Mouse (Mus musculus): ENCODE measurements around the gene Zfp354a. TPM values are rescaled to one million over a fixed set of nuclear protein-coding genes. Genes with fewer than 3 reads are reported as not detected.

Zfp354a gene
- polyA plus RNA-seq, 1 experiment: not detected

GRCm38 (mm10) chr11:51051678-51052077, 7.4 kb upstream of the Zfp354a start:
- Histone ChIP-seq H3K9me3 (ENCODE audit: control insufficient read depth, low read length) (no peaks in the 10 kb centered on the region), H3K27me3 (ENCODE audit: control insufficient read depth) (no peaks in the 10 kb centered on the region), H3K4me1 (ENCODE audit: control insufficient read depth) (no peaks in the 10 kb centered on the region), H3K4me3 (replicated peaks) (no peak overlapping the region), H3K36me3 (ENCODE audit: control insufficient read depth) (no peaks in the 10 kb centered on the region)
- TF ChIP-seq GATA1 (IDR thresholded peaks at IDR 0.05; ENCODE audit: low read length): no peak
- TF ChIP-seq TAL1 (IDR thresholded peaks at IDR 0.05; ENCODE audit: low read length): no peak

- TF ChIP-seq TAL1 (IDR thresholded peaks at IDR 0.05; ENCODE audit: low read length): no peak
- no peak for TF ChIP-seq GATA1 (IDR thresholded peaks at IDR 0.05; ENCODE audit: low read length)
- Histone ChIP-seq H3K27me3 (ENCODE audit: control insufficient read depth) (no peaks in the 10 kb centered on the region), H3K4me1 (ENCODE audit: control insufficient read depth) (no peaks in the 10 kb centered on the region)
Measured at GRCm38 (mm10) chr11:51053230-51053629, 5.8 kb upstream of the Zfp354a start.

DNA sequence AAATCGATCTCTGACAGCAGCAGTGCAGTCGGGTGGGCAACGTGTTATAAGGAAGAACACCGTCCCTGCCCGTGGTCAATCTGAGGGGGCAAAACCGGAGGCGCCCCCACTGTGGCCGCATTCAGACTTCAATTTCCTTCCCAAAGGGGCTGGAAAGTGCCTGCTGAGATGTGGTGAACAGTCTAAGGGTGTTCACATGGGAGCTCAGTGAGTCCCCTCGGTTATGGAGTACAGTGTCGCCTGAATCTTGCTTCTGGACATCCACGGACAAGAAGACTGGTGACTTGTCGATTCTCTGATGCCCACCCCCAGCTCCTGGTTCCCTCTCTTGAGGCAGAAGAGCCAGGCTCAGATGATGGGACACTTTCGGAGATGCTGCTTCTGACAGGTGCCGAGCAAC, 583 bp downstream of the Zfp354a start:
- H3K4me3 ChIP-seq (replicated peaks): peak overlapping the region; percentile 67
- no peaks in the 10 kb centered on the region; the same call in 1 of the 2 replicates for H3K36me3 ChIP-seq (ENCODE audit: control insufficient read depth)
- peaks cover 9% of the 10 kb centered on the region for H3K4me1 ChIP-seq (ENCODE audit: control insufficient read depth)
- no peak for TF ChIP-seq TAL1 (IDR thresholded peaks at IDR 0.05; ENCODE audit: low read length)
- TF ChIP-seq GATA1 (IDR thresholded peaks at IDR 0.05; ENCODE audit: low read length): no peak
- no peaks in the 10 kb centered on the region for H3K27me3 ChIP-seq (ENCODE audit: control insufficient read depth)
- H3K9me3 ChIP-seq (ENCODE audit: control insufficient read depth, low read length): no peaks in the 10 kb centered on the region

More at GRCm38 (mm10) chr11:51053230-51053629, 5.8 kb upstream of the Zfp354a start:
- Histone ChIP-seq H3K4me3 (replicated peaks) (no peak overlapping the region), H3K9me3 (ENCODE audit: control insufficient read depth, low read length) (no peaks in the 10 kb centered on the region), H3K36me3 (ENCODE audit: control insufficient read depth) (no peaks in the 10 kb centered on the region)

- no peak for TF ChIP-seq TAL1 (IDR thresholded peaks at IDR 0.05; ENCODE audit: low read length)
- no peaks in the 10 kb centered on the region for H3K27me3 ChIP-seq (ENCODE audit: control insufficient read depth)
- H3K36me3 ChIP-seq (ENCODE audit: control insufficient read depth): no peaks in the 10 kb centered on the region; the same call in 1 of the 2 replicates
- H3K4me1 ChIP-seq (ENCODE audit: control insufficient read depth): peaks cover 9% of the 10 kb centered on the region
- H3K4me3 ChIP-seq (replicated peaks): no peak overlapping the region
- no peaks in the 10 kb centered on the region for H3K9me3 ChIP-seq (ENCODE audit: control insufficient read depth, low read length)
Measured at GRCm38 (mm10) chr11:51060981-51061380, 1.9 kb downstream of the Zfp354a start.

- H3K36me3 ChIP-seq (ENCODE audit: control insufficient read depth): no peaks in the 10 kb centered on the region; the same call in 1 of the 2 replicates
- peaks cover 9% of the 10 kb centered on the region for H3K4me1 ChIP-seq (ENCODE audit: control insufficient read depth)
- no peak overlapping the region for H3K4me3 ChIP-seq (replicated peaks)
- no peaks in the 10 kb centered on the region for H3K9me3 ChIP-seq (ENCODE audit: control insufficient read depth, low read length)
- TF ChIP-seq TAL1 (IDR thresholded peaks at IDR 0.05; ENCODE audit: low read length) (no peak), GATA1 (IDR thresholded peaks at IDR 0.05; ENCODE audit: low read length) (no peak)
- H3K27me3 ChIP-seq (ENCODE audit: control insufficient read depth): no peaks in the 10 kb centered on the region
Measured at GRCm38 (mm10) chr11:51063276-51063675, 4.2 kb downstream of the Zfp354a start.

DNA sequence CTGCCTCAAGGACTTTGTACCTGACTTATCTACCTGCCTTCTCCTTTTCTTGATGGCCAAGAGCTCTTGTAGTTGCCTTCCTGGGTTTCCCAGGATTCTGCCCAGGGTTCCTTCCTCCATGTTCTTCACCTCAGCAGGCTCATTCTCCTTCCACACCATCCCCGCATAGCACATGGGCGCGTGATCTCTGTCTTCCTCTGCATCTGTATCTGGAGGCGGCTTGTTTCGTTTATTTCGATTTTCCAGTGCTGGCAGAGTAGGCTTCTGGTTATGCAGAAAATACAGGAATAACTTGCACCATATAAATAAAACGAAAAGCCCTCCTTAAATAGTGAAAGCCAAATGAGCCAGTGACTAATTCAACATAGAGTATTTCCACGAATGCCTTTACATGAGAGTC, 4.8 kb downstream of the Zfp354a start:
- TF ChIP-seq GATA1 (IDR thresholded peaks at IDR 0.05; ENCODE audit: low read length): no peak
- Histone ChIP-seq H3K27me3 (ENCODE audit: control insufficient read depth) (no peaks in the 10 kb centered on the region), H3K9me3 (ENCODE audit: control insufficient read depth, low read length) (no peaks in the 10 kb centered on the region), H3K4me3 (replicated peaks) (no peak overlapping the region), H3K4me1 (ENCODE audit: control insufficient read depth) (peaks cover 9% of the 10 kb centered on the region), H3K36me3 (ENCODE audit: control insufficient read depth) (no peaks in the 10 kb centered on the region; the same call in 1 of the 2 replicates)

DNA sequence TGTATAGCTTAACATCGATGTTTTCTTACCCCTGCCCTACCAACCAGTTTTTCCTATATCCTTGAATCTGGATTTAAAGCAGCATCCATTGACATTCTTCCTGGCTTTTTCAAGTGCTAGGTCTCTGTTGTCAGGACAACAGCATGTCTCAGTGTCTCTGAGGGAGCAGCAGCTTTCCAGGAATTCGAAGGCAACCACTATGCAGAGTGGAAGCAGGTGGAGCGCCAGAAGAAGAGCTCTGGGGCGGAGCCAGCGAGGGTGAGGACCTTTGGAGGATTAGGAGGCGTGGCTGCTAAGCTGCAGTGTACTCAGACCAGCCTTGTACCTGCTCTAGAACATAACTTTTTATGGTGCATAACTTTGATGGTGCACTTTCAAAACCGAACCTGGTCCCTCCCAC, 25.5 kb downstream of the Zfp354a start:
- H3K9me3 ChIP-seq (ENCODE audit: control insufficient read depth, low read length): no peaks in the 10 kb centered on the region
- no peak overlapping the region for H3K4me3 ChIP-seq (replicated peaks)

DNA sequence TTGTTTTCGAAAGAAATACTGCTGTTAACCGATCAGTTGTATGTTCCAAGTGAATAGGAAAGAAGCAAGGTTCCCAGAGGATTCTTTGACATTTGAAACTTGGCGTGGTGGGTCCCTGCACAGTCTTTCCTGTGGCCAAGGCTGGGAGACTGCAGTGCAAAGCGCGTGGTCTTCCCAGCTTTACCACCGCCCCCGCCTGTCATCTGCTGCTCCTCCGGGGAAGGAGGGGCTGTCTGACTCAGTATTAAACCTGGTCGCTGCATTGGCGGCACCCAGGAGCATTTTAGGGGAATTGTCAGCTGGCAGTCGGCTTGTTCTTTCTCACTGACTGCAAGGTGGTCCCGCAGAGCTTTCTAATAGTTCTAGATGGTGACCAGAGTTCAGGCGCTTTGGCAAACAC, 26.2 kb downstream of the Zfp354a start:
- no peaks in the 10 kb centered on the region for H3K36me3 ChIP-seq (ENCODE audit: control insufficient read depth)
- no peaks in the 10 kb centered on the region for H3K27me3 ChIP-seq (ENCODE audit: control insufficient read depth)

More for the DNA sequence above, 25.5 kb downstream of the Zfp354a start:
- Histone ChIP-seq H3K27me3 (ENCODE audit: control insufficient read depth) (no peaks in the 10 kb centered on the region), H3K36me3 (ENCODE audit: control insufficient read depth) (no peaks in the 10 kb centered on the region), H3K4me1 (ENCODE audit: control insufficient read depth) (no peaks in the 10 kb centered on the region)
- TF ChIP-seq GATA1 (IDR thresholded peaks at IDR 0.05; ENCODE audit: low read length) (no peak), TAL1 (IDR thresholded peaks at IDR 0.05; ENCODE audit: low read length) (no peak)

GRCm38 (mm10) chr11:51107261-51107660, 48.2 kb downstream of the Zfp354a start:
- peaks cover 10% of the 10 kb centered on the region for H3K9me3 ChIP-seq (ENCODE audit: control insufficient read depth, low read length)
- no peak overlapping the region for H3K4me3 ChIP-seq (replicated peaks)
- no peaks in the 10 kb centered on the region for H3K27me3 ChIP-seq (ENCODE audit: control insufficient read depth)
- H3K36me3 ChIP-seq (ENCODE audit: control insufficient read depth): no peaks in the 10 kb centered on the region
- TF ChIP-seq GATA1 (IDR thresholded peaks at IDR 0.05; ENCODE audit: low read length): no peak
- no peak for TF ChIP-seq TAL1 (IDR thresholded peaks at IDR 0.05; ENCODE audit: low read length)
- H3K4me1 ChIP-seq (ENCODE audit: control insufficient read depth): no peaks in the 10 kb centered on the region

More for the DNA sequence above, 26.2 kb downstream of the Zfp354a start:
- no peak for TF ChIP-seq TAL1 (IDR thresholded peaks at IDR 0.05; ENCODE audit: low read length)
- TF ChIP-seq GATA1 (IDR thresholded peaks at IDR 0.05; ENCODE audit: low read length): no peak
- Histone ChIP-seq H3K4me3 (replicated peaks) (no peak overlapping the region), H3K4me1 (ENCODE audit: control insufficient read depth) (no peaks in the 10 kb centered on the region), H3K9me3 (ENCODE audit: control insufficient read depth, low read length) (no peaks in the 10 kb centered on the region)

- Histone ChIP-seq H3K4me1 (ENCODE audit: control insufficient read depth) (no peaks in the 10 kb centered on the region), H3K27me3 (ENCODE audit: control insufficient read depth) (no peaks in the 10 kb centered on the region), H3K9me3 (ENCODE audit: control insufficient read depth, low read length) (peaks cover 13% of the 10 kb centered on the region), H3K4me3 (replicated peaks) (no peak overlapping the region), H3K36me3 (ENCODE audit: control insufficient read depth) (no peaks in the 10 kb centered on the region)
- TF ChIP-seq TAL1 (IDR thresholded peaks at IDR 0.05; ENCODE audit: low read length) (no peak), GATA1 (IDR thresholded peaks at IDR 0.05; ENCODE audit: low read length) (no peak)
Measured at GRCm38 (mm10) chr11:51110621-51111020, 51.6 kb downstream of the Zfp354a start.

Other genes starting within 250 kb of the Zfp354a start
- gene Zfp354c, start 231.5 kb upstream of the Zfp354a start, polyA plus RNA-seq (2012): 0.08 TPM in 1 of 2 replicates, not detected in the other
- gene Zfp879, start 217.7 kb upstream of the Zfp354a start, polyA plus RNA-seq (2012): not detected in 2 replicates
- gene Grm6, start 208.6 kb upstream of the Zfp354a start, polyA plus RNA-seq (2012): not detected in 2 replicates
- gene Zfp454, start 171.6 kb upstream of the Zfp354a start, polyA plus RNA-seq (2012): not detected in 2 replicates
- not detected in 2 replicates for gene Zfp2, start 143.1 kb upstream of the Zfp354a start, polyA plus RNA-seq (2012)
- gene Zfp354b, start 127.6 kb upstream of the Zfp354a start, polyA plus RNA-seq (2012): not detected in 2 replicates
- not detected in 2 replicates for gene 4933414I15Rik, start 115.5 kb upstream of the Zfp354a start, polyA plus RNA-seq (2012)
- gene Prop1, start 105.5 kb upstream of the Zfp354a start, polyA plus RNA-seq (2012): not detected in 2 replicates
- 0.01 TPM in 1 of 2 replicates, not detected in the other for gene Olfr1378, start 92.7 kb upstream of the Zfp354a start, polyA plus RNA-seq (2012)
- gene Olfr1377, start 77.3 kb upstream of the Zfp354a start, polyA plus RNA-seq (2012): not detected in 2 replicates
- not detected in 2 replicates for gene Olfr51, start 55.7 kb upstream of the Zfp354a start, polyA plus RNA-seq (2012)
- 0.01 TPM in 1 of 2 replicates, not detected in the other for gene Olfr54, start 45.0 kb upstream of the Zfp354a start, polyA plus RNA-seq (2012)
- not detected in 2 replicates for gene Olfr1375, start 11.1 kb upstream of the Zfp354a start, polyA plus RNA-seq (2012)
- gene Gm12569, start 161.2 kb downstream of the Zfp354a start, polyA plus RNA-seq (2012): not detected in 2 replicates
- gene Clk4, start 202.5 kb downstream of the Zfp354a start, polyA plus RNA-seq (2012): 0.33 and 0.47 TPM in 2 replicates
- not detected in 2 replicates for gene BC049762, start 203.8 kb downstream of the Zfp354a start, polyA plus RNA-seq (2012)
- not detected in 2 replicates for gene Col23a1, start 230.7 kb downstream of the Zfp354a start, polyA plus RNA-seq (2012)

Data from erythroblast, embryonic 14.5 days (primary cell).